Comparison of ENCODE assay signal across 9 mouse cellular contexts in the genomic region with DNA sequence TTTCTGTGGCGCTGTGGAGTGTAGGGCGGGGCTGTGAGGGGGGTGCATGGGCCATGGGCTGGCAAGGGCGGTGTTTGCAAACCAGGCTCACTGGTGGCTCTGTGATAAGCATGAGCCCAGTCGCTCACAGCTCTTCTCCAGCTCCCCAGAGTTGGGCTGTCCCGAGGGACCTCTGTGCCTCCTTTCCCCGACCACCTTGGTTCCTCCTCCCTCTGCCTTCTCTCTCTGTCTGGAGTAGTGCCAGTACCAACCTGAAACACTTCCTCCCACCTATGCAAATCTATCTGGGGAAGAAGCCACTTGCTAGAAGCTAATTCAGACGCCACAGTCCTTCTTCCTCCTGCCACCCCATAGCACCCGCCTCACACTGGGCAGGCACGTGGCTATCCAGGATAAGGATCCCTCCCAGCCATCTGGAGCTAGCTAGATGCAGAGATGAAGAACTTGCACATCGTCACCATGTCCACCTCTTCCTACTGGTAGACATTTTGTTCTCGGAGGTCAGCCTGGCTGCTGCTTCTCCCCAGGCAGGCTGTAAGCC. TPM values are rescaled to one million over a fixed set of nuclear protein-coding genes. Genes with fewer than 3 reads are reported as not detected.
DNase-seq lines count a peak whose midpoint lies in the region; TF ChIP-seq lines count a peak whose summit lies in the region.
"Had no signal": no experiment of that assay in that cellular context is flagged by ENCODE, and none has a peak within 500 bp of the region (broad histone marks: within the 10 kb centered on the region; RNA-seq: fewer than 3 reads in every experiment).

No protein-coding gene starts in this region.

- peak overlapping the region; percentile 70; the same call in 1 of the 2 replicates for H3K27ac ChIP-seq in layer of hippocampus, adult 2 months
- H3K27ac ChIP-seq in liver, adult 2 months (replicated peaks; ENCODE audit: insufficient read depth, low read depth, low read length) = peak overlapping the region; percentile 72
- H3K27ac ChIP-seq in thymus, adult 2 months (ENCODE audit: control insufficient read depth, insufficient read depth, low read length) = no peak overlapping the region

- 52% methylated on average over 11 of the region's 11 CpGs for WGBS in liver, adult 2 months
- 57% methylated on average over 11 of the region's 11 CpGs for WGBS in thymus, adult 2 months

- no peaks in the 10 kb centered on the region for H3K27me3 ChIP-seq in liver, adult 2 months (ENCODE audit: control insufficient read depth, insufficient read depth, low read length)
- no peaks in the 10 kb centered on the region for H3K27me3 ChIP-seq in thymus, adult 2 months (ENCODE audit: control insufficient read depth, insufficient read depth, low read length)

- TF ChIP-seq CTCF in layer of hippocampus, adult 2 months (conservative IDR thresholded peaks at IDR 0.05) = no peak
- no peak for TF ChIP-seq CTCF in liver, adult 2 months (IDR thresholded peaks at IDR 0.05; ENCODE audit: low read depth, low read length)
- no peak for TF ChIP-seq CTCF in thymus, adult 2 months (IDR thresholded peaks at IDR 0.05; ENCODE audit: borderline replicate concordance, control insufficient read depth, extremely low read depth, insufficient read depth, low read length, poor library complexity)

- H3K79me2 ChIP-seq in liver, adult 2 months (ENCODE audit: control insufficient read depth, insufficient read depth, low read length) = peaks cover 19% of the 10 kb centered on the region; the same call in 1 of the 2 replicates

- H3K4me3 ChIP-seq in layer of hippocampus, adult 2 months = no peak overlapping the region
- no peak overlapping the region for H3K4me3 ChIP-seq in liver, adult 2 months (ENCODE audit: insufficient read depth, low read depth, low read length)
- H3K4me3 ChIP-seq in thymus, adult 2 months (ENCODE audit: control insufficient read depth, insufficient read depth, low read length) = no peak overlapping the region
- H3K4me3 ChIP-seq: megakaryocyte, embryonic 14.5 days had no signal

- H3K4me1 ChIP-seq in liver, adult 2 months (ENCODE audit: control insufficient read depth, insufficient read depth, low read length) = peaks cover 57% of the 10 kb centered on the region
- no peaks in the 10 kb centered on the region; the same call in 1 of the 2 replicates for H3K4me1 ChIP-seq in thymus, adult 2 months (replicated peaks; ENCODE audit: control insufficient read depth, insufficient read depth, low read length)

- peak overlapping the region; percentile 6 for H3K9ac ChIP-seq in liver, adult 2 months (ENCODE audit: low read depth, low read length)

- no peak for TF ChIP-seq POLR2A in liver, adult 2 months (IDR thresholded peaks at IDR 0.05; ENCODE audit: extremely low read depth, insufficient read depth, low read length)
- no peak for TF ChIP-seq POLR2A in thymus, adult 2 months (IDR thresholded peaks at IDR 0.05; ENCODE audit: control insufficient read depth, extremely low read depth, insufficient read depth, low read length, poor library complexity)

- DNase-seq in layer of hippocampus, adult 2 months (ENCODE audit: low spot score in 2 of 2) = no peak
- DNase-seq in layer of hippocampus, adult 9-10 months (ENCODE audit: low spot score) = no peak
- peak; percentile 77 for DNase-seq in cerebellum, adult 9-11 months
- no peak for DNase-seq in liver, adult 2 months (ENCODE audit: extremely low read depth, low read depth, low spot score)
- DNase-seq in spleen, postnatal 10 days (ENCODE audit: low spot score in 2 of 2) = peak; percentile 85 to 89
- DNase-seq in MN1 (ENCODE audit: low spot score) = no peak
- no peak for DNase-seq in thymus, adult 2 months
- no peak for DNase-seq in kidney, postnatal 14 days

- H3K36me3 ChIP-seq in liver, adult 2 months (ENCODE audit: control insufficient read depth, insufficient read depth, low read length) = peaks cover 7% of the 10 kb centered on the region; the same call in 1 of the 2 replicates
- H3K36me3 ChIP-seq in thymus, adult 2 months (ENCODE audit: control insufficient read depth, insufficient read depth, low read length) = no peaks in the 10 kb centered on the region

RNA-seq across cellular contexts. Expression of gene Mgll, which starts 7.1 kb away (rescaled TPM):
- total RNA-seq in layer of hippocampus, adult 2 months (2021) = 100 to 1,000 TPM; 178 to 182 TPM
- total RNA-seq in liver, adult 2 months (2014; rRNA removed) = 56.2 and 81.3 TPM in 2 replicates
- 156 and 158 TPM in 2 replicates for polyA plus RNA-seq in liver, adult 2 months (2012; rRNA removed)
- polyA plus RNA-seq in thymus, adult 2 months (2012; rRNA removed) = 60.3 and 61.4 TPM in 2 replicates

Comparison
In these comparisons a context has a peak if more than half of its experiments do, and no peak if none do; other contexts are left out.
1. DNase-seq: peak in cerebellum, adult 9-11 months (single experiment) and spleen, postnatal 10 days (2 of 2); none in layer of hippocampus, adult 2 months (0 of 2), layer of hippocampus, adult 9-10 months (single experiment), liver, adult 2 months (single experiment), MN1 (single experiment), thymus, adult 2 months (single experiment) and kidney, postnatal 14 days (single experiment).